Mouse (Mus musculus) heart, adult 11 months (tissue): ENCODE results near the gene Calcoco1.

Source experiments
- DNase-seq: peaks from one replicate; pipeline ENCODE4 v3.0.0; 2022

The Calcoco1 gene

DNA sequence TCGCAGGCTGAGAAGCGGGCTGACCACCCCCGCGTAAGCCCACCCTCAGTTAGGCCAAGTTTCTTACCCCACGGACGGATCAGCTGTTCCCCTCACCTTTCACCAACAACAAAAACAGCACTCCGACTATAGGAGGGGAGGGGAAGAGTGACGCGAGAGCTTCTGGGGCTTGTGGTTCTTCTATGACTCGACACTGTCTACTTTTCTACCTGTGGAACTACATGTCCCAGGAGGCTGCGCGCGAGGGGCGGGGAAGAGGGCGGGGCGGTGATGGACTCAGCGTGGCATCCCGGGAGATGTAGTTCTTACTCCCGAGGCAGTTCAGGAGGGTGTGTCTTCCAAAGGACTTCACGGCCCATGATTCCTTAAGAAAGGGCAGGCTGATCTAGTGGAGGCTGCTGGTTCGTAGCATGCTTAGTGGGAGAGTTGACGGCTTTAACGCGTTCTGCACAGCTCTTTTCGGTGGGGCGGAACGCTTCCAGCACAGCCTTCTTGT is at the start of gene Calcoco1:
Calcoco1 (minus strand) TSS at position 199 of the 496 bp plus-strand sequence.
- DNase-seq, result peak; percentile 100

DNA sequence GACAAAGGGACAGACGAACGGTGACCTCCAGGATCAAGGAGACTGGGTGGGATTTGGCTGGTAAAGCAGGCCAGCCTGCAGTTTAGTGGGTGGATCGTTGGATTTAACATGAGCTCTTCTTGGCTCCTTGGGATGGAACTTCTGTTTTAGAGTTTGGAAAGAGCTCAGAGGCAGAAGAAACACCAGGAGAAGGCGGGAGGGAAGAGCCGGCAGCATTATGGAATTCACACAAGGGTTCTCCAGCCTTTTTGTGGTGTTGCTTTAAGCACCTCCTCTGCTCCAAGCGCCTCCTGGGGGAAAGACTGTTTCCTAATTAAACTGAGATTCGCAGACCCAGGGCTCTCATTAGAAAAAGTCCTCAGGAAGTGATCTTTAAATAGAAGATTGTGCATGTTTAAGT is 48.9 kb upstream of the Calcoco1 start:
- DNase-seq, result no peak

- no peak for DNase-seq
Measured at GRCm38 (mm10) chr15:102765207-102765606, 43.2 kb upstream of the Calcoco1 start.

- no peak for DNase-seq
Measured at GRCm38 (mm10) chr15:102761745-102762378, 39.9 kb upstream of the Calcoco1 start.

GRCm38 (mm10) chr15:102757686-102758085 is 35.7 kb upstream of the Calcoco1 start:
- no peak for DNase-seq

DNA sequence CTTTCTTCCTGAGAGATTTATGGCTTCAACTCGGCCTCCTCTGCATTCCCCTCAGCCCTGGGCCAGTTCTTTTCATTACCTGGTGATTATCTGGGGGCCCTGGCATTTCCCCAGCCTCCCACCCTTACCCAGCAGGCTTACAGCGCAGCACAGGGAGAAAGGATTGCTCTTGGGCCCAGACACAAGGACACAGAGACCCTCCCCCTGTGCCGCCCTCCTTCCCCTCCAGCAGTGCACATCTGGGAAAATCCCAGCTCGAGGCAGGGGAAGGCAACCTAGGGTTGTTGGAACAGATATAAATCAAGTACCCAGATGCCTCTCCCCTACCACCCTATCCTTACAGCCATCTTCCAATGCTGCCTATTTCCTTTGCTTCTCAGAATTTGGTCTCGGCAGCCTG is 33.1 kb upstream of the Calcoco1 start:
- no peak for DNase-seq

GRCm38 (mm10) chr15:102754361-102754760 is 32.4 kb upstream of the Calcoco1 start:
- no peak for DNase-seq

DNA sequence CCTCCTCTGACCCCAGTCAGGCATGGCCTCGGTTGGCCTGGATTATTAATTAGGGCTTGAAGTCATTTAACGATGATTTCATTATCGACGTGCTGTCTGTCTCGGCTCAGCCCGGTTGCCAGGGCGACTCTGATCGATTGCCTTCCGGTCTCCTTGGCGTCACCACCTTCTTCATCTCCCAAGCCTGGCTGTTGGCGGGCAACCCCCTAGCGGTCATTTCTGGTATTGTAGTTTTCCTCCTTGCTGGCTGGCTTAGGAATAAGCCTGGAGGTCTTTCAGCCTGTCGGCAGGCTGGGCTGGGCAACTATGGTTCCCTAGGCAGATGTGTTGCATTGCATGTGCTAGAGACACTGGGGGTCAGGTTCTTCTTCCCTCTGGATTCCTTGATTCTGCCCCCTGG is 31.2 kb upstream of the Calcoco1 start:
- DNase-seq, result no peak

DNA sequence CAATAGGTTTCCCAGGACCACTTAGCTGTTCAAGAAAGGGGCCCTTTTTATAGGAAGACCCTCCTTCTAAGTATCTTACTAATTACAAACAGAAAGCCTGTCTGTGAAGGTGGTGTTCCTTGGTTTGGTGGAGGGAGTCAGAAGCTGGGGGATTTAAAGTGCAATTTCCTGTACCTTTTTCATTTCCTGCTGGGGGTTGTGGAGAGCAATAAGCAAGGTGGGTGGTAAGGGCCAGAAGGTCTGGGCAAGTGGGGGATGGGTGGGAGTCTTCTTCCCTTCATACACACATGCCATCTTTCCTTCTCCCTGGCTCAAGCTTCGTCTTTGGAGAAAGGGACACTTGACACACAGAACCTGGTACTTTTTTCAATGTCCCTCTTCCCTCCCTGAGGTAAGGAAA is 30.2 kb upstream of the Calcoco1 start:
- DNase-seq, result no peak

GRCm38 (mm10) chr15:102750241-102750640 is 28.3 kb upstream of the Calcoco1 start:
- DNase-seq, result peak; percentile 93

DNA sequence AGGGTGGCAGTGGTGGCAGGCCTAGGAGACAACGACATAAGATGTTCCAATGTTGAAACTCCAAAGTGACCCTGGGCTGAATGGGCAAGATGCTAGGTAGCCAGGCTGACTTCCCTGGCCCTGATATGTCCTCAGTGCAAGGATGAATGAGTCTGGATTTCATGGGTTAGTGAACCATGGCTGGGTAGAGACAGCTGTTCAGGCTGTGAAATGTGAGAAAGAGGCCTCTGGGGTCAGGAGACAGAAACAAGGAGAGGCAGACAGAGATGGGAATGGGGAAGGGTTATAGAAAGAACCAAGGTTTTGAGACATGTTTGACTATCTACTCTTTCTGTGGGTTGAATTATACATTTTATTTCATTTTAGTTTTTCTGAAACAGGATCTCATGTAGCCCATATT is 27.1 kb upstream of the Calcoco1 start:
- no peak for DNase-seq

GRCm38 (mm10) chr15:102747853-102748252 is 25.9 kb upstream of the Calcoco1 start:
- DNase-seq, result no peak

GRCm38 (mm10) chr15:102747286-102747640 is 25.3 kb upstream of the Calcoco1 start:
- DNase-seq, result peak; percentile 91

GRCm38 (mm10) chr15:102746488-102747285 is 24.7 kb upstream of the Calcoco1 start:
- peak; percentile 94 for DNase-seq

DNA sequence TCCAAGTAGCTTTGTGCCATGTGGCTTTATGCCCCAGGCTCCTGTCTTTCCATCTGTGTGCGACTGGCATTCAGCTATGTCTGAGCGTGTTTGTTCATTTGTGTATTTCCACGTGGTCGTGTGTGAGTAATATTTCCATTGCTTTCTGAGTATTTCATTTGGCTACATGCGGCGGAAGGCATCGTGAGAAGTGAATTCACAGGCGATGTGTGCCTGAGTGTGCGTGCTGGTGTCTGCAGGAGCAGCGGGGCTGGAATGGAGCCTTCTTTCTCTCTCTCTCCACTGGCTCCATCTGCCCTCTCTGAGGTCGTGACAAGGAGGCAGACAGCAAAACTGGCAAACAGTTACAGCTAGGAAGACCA is 24.1 kb upstream of the Calcoco1 start:
- no peak for DNase-seq

DNA sequence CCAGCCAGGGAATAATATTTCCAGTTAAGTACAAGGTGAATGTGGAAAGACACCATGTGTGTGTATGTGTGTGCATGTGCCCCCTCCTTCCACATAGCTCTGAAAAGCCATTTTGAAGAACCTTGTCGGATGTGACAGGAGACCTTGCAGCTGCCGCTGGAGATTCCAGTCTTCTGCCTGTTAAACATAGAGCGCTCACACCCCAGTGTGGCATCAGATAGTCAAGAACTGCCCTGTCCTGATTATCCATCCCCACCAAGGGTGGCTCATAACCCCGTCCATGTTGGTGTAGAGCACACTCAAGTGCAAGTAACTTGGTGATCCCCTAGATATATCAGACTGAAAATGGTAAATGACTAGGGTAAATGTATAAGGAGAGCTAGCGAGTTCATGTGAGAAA is 23.4 kb upstream of the Calcoco1 start:
- DNase-seq, result no peak

- DNase-seq, result no peak
Measured at GRCm38 (mm10) chr15:102744831-102745230, 22.9 kb upstream of the Calcoco1 start.

DNA sequence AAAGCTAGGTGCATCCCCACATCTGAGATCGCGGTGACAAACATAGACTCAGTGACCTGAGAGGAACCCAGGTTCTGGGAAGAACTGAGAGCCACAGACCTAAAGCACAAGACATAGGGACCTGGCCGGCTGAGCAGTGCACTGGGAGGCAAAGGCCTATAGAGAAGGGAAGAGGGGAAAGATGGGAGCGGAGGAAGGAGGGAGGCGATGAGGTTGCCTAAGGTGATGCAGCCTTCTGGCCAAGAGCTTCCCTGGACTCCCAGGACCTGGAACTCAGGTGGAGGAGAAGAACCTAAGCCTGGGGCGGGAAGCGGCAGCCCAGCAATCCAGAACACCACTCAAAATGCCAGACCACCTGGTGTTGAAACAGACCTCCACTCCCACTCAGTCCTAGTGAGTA is 22.4 kb upstream of the Calcoco1 start:
- DNase-seq, result peak; percentile 70

- peak; percentile 61 for DNase-seq
Measured at GRCm38 (mm10) chr15:102743996-102744395, 22.0 kb upstream of the Calcoco1 start.

DNA sequence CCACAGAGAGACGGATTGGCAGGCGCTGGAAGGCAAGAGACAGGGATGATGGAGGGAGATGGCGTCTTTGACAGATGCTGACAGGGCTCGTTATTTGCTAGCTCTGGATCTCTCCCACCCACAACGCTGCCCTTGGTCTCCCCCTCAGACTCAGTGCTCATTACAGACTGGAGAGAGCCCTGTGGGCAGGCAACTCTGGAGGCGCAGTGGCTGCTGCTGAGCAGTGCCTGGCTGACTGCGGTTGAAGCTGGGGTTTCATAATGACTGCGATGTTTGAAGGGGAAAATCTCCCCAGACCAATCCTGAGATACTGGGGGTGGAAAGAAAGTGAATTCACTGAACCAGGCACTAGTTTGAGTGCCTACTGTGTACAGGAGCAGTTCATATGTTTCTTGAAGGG is 21.2 kb upstream of the Calcoco1 start:
- DNase-seq, result no peak

GRCm38 (mm10) chr15:102742589-102742988 is 20.6 kb upstream of the Calcoco1 start:
- DNase-seq, result peak; percentile 98

- peak; percentile 93 for DNase-seq
Measured at GRCm38 (mm10) chr15:102739520-102740297, 17.7 kb upstream of the Calcoco1 start.

GRCm38 (mm10) chr15:102738434-102738833 is 16.5 kb upstream of the Calcoco1 start:
- DNase-seq, result no peak

GRCm38 (mm10) chr15:102737092-102737491 is 15.1 kb upstream of the Calcoco1 start:
- no peak for DNase-seq
